Mouse (Mus musculus) R1 (cell line): Measurements from ENCODE around the gene Cdkal1.

ENCODE experiments used
- DNase-seq: peaks from one replicate; pipeline ENCODE4 v3.0.0-alpha.2; 2018; ENCODE audit warnings: low read depth, low spot score

The Cdkal1 gene

GRCm38 (mm10) chr13:29588693-29589092, 266.8 kb downstream of the Cdkal1 start:
- DNase-seq, result no peak

- DNase-seq, result no peak
Measured at GRCm38 (mm10) chr13:29581762-29582700, 273.4 kb downstream of the Cdkal1 start.

- DNase-seq, result no peak
Measured at GRCm38 (mm10) chr13:29580780-29581179, 274.7 kb downstream of the Cdkal1 start.

GRCm38 (mm10) chr13:29580009-29580408, 275.5 kb downstream of the Cdkal1 start:
- DNase-seq, result no peak

GRCm38 (mm10) chr13:29578621-29579020, 276.9 kb downstream of the Cdkal1 start:
- no peak for DNase-seq

GRCm38 (mm10) chr13:29574784-29575183, 280.7 kb downstream of the Cdkal1 start:
- DNase-seq, result no peak

GRCm38 (mm10) chr13:29572477-29572876, 283.0 kb downstream of the Cdkal1 start:
- no peak for DNase-seq

- DNase-seq, result no peak
Measured at GRCm38 (mm10) chr13:29565710-29566109, 289.8 kb downstream of the Cdkal1 start.

GRCm38 (mm10) chr13:29559188-29559587, 296.3 kb downstream of the Cdkal1 start:
- DNase-seq, result no peak

- no peak for DNase-seq
Measured at GRCm38 (mm10) chr13:29555160-29555785, 300.2 kb downstream of the Cdkal1 start.

GRCm38 (mm10) chr13:29553792-29554191, 301.7 kb downstream of the Cdkal1 start:
- no peak for DNase-seq

GRCm38 (mm10) chr13:29552322-29552870, 303.1 kb downstream of the Cdkal1 start:
- no peak for DNase-seq

GRCm38 (mm10) chr13:29550886-29551285, 304.6 kb downstream of the Cdkal1 start:
- DNase-seq, result no peak

- DNase-seq, result no peak
Measured at GRCm38 (mm10) chr13:29550203-29550602, 305.3 kb downstream of the Cdkal1 start.

GRCm38 (mm10) chr13:29549761-29550160, 305.7 kb downstream of the Cdkal1 start:
- no peak for DNase-seq

- no peak for DNase-seq
Measured at GRCm38 (mm10) chr13:29537906-29538305, 317.6 kb downstream of the Cdkal1 start.

- no peak for DNase-seq
Measured at GRCm38 (mm10) chr13:29533586-29533985, 321.9 kb downstream of the Cdkal1 start.

GRCm38 (mm10) chr13:29528344-29528743, 327.1 kb downstream of the Cdkal1 start:
- DNase-seq, result no peak

GRCm38 (mm10) chr13:29521321-29521720, 334.2 kb downstream of the Cdkal1 start:
- DNase-seq, result no peak

- no peak for DNase-seq
Measured at GRCm38 (mm10) chr13:29514071-29514470, 341.4 kb downstream of the Cdkal1 start.

- no peak for DNase-seq
Measured at GRCm38 (mm10) chr13:29504861-29505568, 350.5 kb downstream of the Cdkal1 start.
